ENCODE assay signal across 8 mouse cellular contexts in genomic region chr9:41999498-42000473, GRCm38 (mm10).
DNase-seq lines count a peak whose midpoint lies in the region; ATAC-seq and TF ChIP-seq lines count a peak whose summit lies in the region.

No protein-coding gene starts in this region.

- H3K27me3 ChIP-seq in G1E (ENCODE audit: insufficient read depth, low read length), result no peaks in the 10 kb centered on the region
- H3K27me3 ChIP-seq in cerebellum, adult 2 months (ENCODE audit: control insufficient read depth, insufficient read depth, low read length), result no peaks in the 10 kb centered on the region

- peak; percentile 82 for TF ChIP-seq CTCF in left cerebral cortex, adult 2 months (IDR thresholded peaks at IDR 0.05)
- TF ChIP-seq CTCF in G1E (IDR thresholded peaks at IDR 0.05; ENCODE audit: low read depth, low read length), result peak; percentile 68
- TF ChIP-seq CTCF in cerebellum, adult 2 months (IDR thresholded peaks at IDR 0.05; ENCODE audit: borderline replicate concordance, insufficient read depth, low read depth, low read length), result peak; percentile 81

- no peaks in the 10 kb centered on the region for H3K36me3 ChIP-seq in G1E (replicated peaks)

- no peak for TF ChIP-seq POLR2A in cerebellum, adult 2 months (IDR thresholded peaks at IDR 0.05; ENCODE audit: borderline replicate concordance, insufficient read depth, low read length)

- no peak for DNase-seq in left cerebral cortex, adult 2 months (ENCODE audit: extremely low spot score in 1 of 2, low spot score in 2 of 2)
- no peak for DNase-seq in left cerebral cortex, adult 8-10 months (ENCODE audit: low spot score in 2 of 2)
- DNase-seq in G1E (ENCODE audit: low spot score), result peak; percentile 5
- DNase-seq in cerebellum, adult 2 months, result peak; percentile 59 to 67
- DNase-seq in forelimb bud, embryonic 11.5 days (ENCODE audit: low read depth, low spot score), result peak; percentile 60
- DNase-seq in layer of hippocampus, postnatal 10 days (ENCODE audit: low spot score in 2 of 2), result peak; percentile 54 to 58

- ATAC-seq in G1E (ENCODE audit: extremely low read depth, insufficient number of reproducible peaks, low FRiP score, poor library complexity, severe bottlenecking), result no peak
- peak; percentile 48 for ATAC-seq in monocyte, adult 5-6 weeks (replicated peaks; ENCODE audit: insufficient number of reproducible peaks, low FRiP score, low TSS enrichment, poor library complexity, severe bottlenecking)
- ATAC-seq in megakaryocyte-erythroid progenitor cell, adult 5-6 weeks (replicated peaks; ENCODE audit: low FRiP score, low TSS enrichment, poor library complexity, severe bottlenecking), result no peak

- 47% methylated on average over 12 of the region's 12 CpGs for WGBS in cerebellum, adult 2 months

- H3K27ac ChIP-seq in left cerebral cortex, adult 2 months, result no peak overlapping the region
- H3K27ac ChIP-seq in cerebellum, adult 2 months (ENCODE audit: insufficient read depth, low read length), result no peak overlapping the region

- peaks cover 12% of the 10 kb centered on the region for H3K9me3 ChIP-seq in G1E (replicated peaks)

- intact Hi-C loops in left cerebral cortex, adult 2 months (cut with DNase I), result loop anchor here (1.0 to 5.0 kb wide), 2 partner anchors 263 to 276 kb away; partner anchors contain the start of gene Sc5d

- no peak overlapping the region for H3K4me3 ChIP-seq in left cerebral cortex, adult 2 months
- H3K4me3 ChIP-seq in G1E (ENCODE audit: low read depth, low read length), result no peak overlapping the region
- no peak overlapping the region for H3K4me3 ChIP-seq in cerebellum, adult 2 months (replicated peaks; ENCODE audit: insufficient read depth, low read depth, low read length)

- no peaks in the 10 kb centered on the region for H3K4me1 ChIP-seq in G1E (ENCODE audit: insufficient read depth, low read depth, low read length)
- H3K4me1 ChIP-seq in cerebellum, adult 2 months (ENCODE audit: control insufficient read depth, insufficient read depth, low read length), result peaks cover 12% of the 10 kb centered on the region

Comparison
In these comparisons a context has a peak if more than half of its experiments do, and no peak if none do; other contexts are left out.
1. DNase-seq: peak in G1E (single experiment), cerebellum, adult 2 months (2 of 2), forelimb bud, embryonic 11.5 days (single experiment) and layer of hippocampus, postnatal 10 days (2 of 2); none in left cerebral cortex, adult 2 months (0 of 2) and left cerebral cortex, adult 8-10 months (0 of 2).
2. Peak in every context shown above with its lines, with median percentiles within 50 percentile points of each other: CTCF ChIP-seq.